Mouse (Mus musculus) ES-Bruce4 (cell line): ENCODE results near the gene Klhl1.

Experiments used
- EP300 ChIP-seq: IDR thresholded peaks from 2 replicates; pipeline ENCODE4 v1.6.1; 2011; ENCODE audit warnings: low read depth, low read length; ENCODE audit not compliant: insufficient read depth
- POLR2A ChIP-seq: IDR thresholded peaks from one replicate; pipeline ENCODE4 v1.8.1; 2011; ENCODE audit warnings: low read length; ENCODE audit not compliant: insufficient read depth

DNA sequence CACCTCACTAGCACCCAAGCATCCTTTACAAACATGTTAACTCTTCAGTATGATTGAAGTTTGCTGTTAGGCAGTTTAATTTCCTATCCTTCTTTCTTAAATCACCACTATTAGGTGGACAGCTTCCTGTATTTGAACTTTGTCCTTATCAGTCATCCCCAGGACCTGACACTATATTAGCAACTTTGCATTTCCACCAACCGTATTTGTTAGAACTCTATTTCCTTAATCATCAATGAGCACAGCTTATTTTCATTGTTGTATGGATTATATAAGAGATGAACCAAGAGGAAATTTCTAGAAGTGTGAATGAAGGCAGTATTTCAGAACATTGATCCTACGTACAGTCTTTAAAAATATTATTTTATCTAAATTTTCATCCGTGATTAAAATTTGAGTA, 156.2 kb downstream of the Klhl1 start:
- TF ChIP-seq POLR2A (no peak), EP300 (no peak)
